Mouse (Mus musculus) ovary, postnatal 36 days (tissue): ENCODE measurements around the gene Nfic.

Experiments used
- DNase-seq: peaks from one replicate; pipeline ENCODE4 v3.0.0; 2022; ENCODE audit warnings: low spot score, mixed read lengths

The Nfic gene

DNA sequence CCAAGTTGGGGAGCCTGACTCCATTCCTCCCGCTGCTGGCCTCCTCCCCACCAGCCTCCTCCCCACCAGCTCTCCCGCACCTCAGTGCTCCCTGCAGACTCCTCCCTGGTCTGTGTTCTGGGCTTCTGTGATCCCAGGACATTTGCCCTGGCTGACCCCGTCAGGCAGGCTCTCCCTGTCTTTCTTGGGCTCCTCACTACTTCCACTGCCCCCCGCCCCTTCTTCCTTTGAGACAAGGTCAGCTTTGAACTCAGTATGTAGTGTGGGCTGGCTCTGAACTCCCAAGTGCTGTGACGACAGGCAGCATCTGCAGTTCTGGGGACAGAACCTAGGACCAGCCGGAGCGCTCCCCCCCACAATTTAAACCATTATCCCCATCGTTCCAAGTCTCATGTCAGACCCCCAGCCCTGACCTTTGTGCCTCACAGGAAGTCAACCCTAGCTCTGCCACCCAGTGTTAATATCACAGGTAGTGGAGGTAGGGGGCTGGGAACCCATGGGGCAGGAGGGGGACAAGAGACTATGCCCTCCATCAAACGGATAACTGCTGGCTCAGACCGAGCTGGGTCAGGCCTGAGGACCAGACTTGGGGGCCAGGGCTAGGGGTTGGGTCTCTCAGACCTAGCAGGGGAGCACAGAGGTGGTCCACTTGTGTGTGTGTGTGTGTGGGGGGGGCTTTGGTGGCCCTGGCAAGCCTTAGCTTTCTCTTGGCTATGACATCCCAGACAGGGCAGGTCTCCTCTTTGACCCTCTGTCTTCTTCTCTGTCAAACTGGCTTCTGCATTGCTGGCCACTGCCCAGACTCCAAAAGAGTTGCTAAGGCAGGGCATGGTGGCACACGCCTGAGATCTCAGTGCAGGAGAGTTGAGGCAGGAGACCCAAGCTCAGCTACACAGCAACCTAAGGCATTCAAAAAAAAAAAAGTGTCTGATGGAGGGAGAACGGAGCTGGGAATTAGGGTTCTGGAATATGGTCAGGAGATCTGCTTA lies 37.9 kb downstream of the Nfic start:
- DNase-seq, result no peak

DNA sequence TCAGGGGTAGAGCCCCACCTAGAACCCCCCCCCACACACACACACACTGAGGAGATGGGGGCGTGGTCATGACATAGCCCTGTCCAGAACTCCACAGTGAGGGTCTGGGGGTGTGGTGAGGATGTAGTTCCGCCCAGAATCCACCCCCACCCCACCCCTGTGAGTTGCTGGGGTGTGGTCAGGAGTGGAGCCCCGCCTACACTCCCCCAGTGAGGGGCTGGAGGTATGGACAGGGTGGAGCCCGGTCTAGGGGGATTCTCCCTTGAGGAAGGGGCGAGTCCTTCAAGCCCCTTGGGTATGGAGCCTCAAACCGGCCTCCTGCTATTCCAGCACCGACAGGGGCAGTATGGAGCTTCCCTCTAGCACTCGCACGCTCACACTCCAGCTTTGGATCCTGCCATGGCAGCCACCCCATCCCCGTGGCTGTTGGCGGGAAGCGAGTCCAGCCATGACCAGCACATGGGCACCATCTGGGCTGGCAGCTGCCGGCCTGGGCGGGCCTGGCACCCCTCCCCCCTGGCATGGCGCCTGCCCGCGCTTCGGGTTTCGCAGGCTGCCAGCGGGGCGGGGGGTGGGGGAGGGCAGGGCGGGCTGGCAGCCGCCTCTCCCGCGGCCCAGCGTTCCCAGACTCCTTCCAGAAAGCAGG lies 38.7 kb downstream of the Nfic start:
- peak; percentile 84 for DNase-seq

DNA sequence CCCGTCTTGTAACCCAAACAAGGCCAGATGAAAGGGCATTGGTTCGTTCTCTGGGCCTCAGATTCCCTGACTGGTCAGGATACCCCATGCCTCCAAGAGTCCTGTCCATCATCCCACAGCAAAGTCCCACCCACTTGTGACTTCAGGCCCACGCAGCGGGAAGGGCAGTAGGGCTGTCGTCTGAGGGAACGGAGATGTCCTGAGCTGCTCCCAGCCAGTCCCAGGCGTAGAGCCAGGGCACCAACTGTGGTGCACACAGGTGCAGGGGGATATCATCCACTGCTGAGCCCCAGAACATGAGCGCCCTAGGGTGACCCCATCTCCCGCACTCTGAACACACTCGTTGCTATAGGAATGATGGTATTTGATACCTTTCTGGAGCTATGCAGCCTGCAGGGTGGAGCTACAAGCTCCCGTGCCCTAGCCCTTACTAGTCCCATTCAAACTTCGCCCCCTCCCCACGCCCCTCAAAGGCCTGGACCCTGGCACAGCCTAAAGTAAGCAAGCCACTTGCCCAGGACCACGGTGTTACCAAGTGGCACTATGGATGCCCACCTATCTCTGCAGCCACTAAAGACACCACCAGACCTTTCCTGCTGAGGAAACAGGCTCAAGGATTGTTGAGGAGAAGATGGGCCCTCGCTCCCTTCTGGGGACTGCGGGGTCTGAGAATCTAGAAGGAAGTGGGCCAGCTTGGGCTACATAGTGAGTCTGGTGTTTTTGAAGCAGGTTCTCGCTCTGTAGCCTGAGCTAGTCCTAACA lies 39.7 kb downstream of the Nfic start:
- no peak for DNase-seq

DNA sequence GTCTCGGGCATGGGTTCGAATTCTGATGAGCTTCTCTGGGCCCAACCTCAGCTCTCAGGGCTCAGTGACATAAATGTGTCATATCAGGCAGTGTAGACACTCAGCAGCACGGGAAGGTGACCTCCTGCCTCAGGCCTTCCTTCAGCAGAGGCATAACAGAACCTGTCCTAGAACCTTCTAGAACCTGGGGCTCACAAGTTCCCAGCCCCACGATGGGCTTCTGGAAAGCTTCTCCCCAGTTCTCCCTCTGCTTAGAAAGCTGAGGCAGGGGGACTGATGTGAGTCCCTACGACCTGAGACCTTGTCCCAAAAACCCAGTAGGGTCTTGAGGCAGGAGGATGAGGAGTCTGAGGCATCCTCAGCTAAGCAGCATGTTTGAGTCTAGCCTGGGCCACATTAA lies 40.3 kb downstream of the Nfic start:
- no peak for DNase-seq

DNA sequence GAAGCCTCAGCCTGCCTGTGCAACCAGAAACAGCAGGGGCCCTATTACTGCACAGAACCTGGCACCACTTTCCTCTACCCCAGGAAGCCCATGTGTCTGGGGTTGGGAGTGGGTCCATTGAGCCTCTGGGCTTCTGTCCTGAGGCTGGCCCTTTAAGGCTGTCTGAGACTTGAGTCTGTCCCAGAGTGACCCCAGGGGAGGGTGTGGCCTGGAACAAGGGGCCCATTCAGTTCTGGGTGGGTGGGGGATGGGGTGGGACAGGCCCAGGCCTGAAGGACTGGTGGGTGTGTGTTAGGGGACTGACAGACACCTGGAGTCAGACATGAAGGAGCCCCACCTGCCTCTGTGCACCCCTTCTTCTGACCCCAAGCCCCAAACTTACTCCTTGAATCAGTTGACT lies 40.8 kb downstream of the Nfic start:
- DNase-seq, result no peak

DNA sequence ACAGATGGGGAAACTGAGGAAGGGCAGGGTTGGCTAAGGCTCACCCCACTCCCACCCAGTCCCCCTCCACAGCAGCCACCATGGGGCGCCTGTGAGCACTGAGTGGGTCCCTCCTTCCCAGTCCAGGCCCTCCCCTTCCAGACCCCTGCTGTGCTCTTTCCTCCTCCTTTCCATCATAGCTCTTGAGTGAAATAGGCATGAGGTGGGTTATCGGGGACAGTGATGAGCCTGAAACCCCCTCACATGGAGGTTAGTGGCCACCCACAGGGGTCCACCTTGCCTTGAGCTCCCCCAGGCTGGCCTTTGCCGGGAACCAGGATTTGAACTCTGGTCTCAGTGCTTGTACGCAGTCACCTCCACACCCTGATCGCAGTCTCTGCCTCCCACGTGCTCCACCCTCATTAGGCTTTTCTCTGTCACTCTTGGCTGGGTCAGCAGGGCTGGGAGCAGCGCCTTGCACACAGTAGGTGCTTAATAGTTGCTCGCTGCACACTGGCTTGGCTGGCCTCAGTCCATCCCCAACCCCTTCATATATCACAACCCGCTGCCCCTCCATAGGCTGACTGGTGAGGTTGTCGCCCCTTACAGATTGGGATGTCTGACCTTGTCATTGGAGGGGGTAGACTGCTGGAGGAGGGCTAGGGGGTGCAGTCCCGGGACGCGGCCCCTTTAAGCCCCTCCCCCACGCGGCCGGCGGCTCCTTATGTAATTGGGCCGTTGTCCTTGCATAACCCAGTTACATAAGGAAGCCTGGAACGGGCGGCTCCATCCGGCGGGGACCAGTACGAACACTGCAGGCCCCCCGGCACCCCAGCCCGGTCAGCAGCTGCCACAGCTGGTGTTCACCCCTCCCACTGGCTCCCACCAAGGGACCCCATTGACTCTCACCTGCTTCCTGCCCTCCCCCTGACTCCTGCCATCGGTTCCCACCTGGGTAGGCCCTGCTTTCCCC lies 41.8 kb downstream of the Nfic start:
- peak; percentile 85 for DNase-seq

DNA sequence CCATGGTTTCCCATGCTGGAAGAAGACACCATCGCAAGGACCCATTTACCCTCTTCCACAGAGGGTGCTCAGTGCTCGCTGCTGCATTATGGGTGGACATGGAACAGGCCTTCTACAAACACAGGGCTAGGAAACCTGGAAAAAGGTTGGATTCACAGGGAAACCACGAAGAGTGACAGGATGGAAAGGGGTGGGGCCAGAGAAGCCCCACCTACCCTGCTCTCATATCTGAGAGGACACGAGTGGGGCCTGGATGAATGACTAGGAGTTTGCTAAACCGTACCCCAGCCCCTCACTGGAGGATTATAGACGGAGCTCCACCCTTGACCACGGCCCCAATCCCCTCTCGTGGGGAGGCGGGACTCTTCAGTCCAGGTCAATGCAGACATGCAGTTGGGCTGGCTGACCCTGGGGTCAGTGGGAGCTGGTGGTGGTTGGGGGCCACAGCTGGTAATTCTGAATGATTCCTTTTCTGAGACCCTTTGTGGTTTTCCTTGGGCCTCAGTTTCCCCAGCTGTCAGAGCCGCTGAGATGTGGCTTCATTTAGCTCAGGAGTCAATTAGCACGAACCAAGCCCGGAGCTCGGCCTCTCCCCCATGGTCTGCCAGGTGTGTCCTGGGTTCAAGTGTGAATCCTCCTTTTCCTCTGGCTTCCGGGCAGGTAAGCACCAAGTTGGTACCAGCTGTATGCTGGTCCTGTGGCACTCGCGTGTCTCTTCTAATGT lies 42.7 kb downstream of the Nfic start:
- DNase-seq, result no peak

DNA sequence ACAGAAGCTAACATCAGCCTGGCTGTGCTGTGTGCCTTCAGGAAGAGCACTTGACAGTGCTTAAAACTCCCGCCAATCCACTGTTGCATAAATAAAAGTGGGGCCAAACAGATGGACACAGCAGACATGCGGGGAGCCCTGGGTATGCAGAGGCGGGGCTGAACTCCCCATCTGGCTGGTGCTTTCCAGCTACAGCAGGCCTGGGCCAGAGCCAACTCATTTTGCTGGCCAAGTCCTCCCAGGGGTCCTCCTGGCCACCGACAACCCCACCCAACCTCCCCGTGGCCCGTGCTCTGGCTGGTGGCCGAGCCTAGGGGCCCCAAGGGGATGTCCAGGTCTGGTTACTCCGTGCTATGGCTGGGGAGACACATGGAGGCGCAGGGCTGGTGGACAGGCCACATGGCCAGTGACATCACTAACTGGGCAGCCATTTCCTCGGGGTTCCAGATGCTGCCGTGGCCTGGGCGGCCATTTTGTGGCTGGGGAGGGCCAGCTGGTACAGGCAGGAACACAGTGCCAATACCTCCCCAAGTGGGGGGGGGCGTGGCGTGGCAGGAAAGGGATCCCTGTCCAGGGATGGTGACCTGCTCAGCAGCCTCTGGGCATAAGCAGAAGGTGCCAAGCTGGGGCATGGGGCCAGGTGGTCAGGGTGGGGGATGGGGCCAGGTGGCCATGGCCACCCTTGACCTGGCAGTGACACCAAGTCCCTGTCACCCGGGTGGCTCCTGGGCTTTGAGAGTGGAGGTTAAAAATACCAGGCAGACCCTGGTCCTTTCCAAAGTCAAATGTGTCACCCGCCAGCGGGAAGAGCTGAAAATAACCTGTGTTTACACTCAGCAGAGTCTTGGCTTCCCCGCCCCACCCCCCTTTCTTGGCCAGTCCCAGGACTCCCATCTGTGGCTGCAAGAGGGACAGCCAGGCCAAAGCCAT lies 43.7 kb downstream of the Nfic start:
- DNase-seq, result peak; percentile 75

DNA sequence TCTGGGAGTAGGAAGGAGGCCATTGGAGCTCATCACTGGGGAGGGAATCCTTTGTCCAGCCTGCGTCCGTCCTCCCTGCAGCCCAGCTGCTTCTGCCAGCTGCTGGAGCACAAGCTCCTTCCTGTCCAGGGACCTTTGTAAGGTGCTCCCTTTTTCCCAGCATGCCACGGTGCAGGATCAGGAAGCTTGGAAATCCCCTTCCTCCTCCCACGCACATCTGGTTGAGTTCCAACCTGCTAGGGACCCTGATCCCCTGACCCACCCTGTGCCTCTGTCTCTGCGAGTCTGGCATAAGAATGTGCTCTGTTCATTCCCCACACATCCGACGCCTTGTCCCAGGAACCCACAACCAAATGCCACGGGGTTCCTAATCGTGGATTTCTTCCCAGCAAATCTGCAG lies 44.5 kb downstream of the Nfic start:
- no peak for DNase-seq

DNA sequence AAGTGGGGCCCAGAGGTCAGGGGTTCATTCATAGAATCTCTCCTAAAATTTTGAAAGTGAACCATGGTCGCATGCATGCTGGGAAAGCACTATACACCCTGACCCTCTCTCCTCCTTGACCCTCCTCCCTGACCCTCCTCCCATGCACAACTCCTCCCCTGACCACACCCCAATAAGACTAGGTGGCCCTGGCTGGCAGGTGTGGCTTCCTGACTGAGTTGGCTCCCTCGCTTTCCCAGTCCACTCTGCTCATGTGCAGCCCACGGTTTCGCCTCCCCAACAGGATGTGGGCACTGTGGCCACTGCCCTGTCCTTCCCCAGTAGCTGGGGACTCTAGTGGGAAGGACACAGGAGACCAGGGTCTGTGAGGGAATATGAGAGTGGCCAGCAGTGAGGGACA lies 45.1 kb downstream of the Nfic start:
- no peak for DNase-seq

DNA sequence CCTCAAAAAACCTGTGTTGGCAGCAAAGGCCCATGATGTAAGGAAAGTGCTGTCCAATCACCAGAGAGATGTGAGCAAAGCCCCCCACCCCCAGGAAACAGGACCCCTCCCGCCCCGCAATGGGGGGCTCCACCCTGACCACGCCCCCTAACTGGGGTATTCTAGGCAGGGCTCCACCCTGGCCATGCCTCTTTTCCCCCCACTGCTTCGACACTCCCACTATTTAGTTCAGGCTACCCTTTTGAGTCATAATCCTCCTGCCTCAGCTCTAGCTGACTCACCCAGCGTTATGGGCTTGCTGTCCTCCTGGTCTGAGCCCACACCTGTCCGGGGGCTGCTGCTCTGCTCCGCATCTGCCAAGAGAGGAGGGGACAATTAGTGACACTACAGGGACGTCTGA lies 46.1 kb downstream of the Nfic start:
- no peak for DNase-seq

DNA sequence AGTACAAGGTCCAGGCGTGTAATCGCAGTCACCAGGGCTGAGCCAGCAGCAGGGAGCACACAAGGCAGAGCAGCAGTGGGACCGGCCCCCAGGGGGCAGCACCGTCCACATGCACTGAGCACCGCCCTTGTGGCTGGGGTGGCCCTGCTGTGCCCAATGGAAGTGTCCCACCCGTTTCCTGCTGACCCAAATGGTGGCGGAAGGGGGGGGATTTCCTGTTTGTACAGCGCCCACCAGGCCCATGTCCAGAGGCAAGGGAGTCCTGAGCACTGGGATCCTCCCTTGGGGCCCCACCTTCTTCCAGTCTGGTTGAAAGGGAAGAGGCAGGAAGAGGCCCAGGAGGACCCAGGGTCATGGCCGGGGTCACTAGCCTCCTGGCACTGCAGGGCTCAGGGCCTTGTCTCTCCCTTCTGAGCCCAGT lies 46.6 kb downstream of the Nfic start:
- DNase-seq, result peak; percentile 76

DNA sequence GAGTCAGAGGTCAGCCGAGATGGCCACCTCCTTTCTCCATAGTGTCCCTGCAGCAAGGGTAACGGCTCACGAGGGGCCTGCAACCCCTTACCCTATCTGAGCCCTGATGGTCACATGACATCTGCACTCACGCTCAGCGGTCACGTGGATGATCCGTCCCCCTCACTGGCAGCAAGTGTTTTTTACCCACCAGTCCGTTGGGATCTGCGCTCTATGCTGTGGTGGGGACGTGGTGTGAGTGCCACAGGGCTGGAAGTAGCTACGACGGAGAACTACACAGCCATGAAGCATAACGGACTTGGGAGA lies 47.1 kb downstream of the Nfic start:
- no peak for DNase-seq

DNA sequence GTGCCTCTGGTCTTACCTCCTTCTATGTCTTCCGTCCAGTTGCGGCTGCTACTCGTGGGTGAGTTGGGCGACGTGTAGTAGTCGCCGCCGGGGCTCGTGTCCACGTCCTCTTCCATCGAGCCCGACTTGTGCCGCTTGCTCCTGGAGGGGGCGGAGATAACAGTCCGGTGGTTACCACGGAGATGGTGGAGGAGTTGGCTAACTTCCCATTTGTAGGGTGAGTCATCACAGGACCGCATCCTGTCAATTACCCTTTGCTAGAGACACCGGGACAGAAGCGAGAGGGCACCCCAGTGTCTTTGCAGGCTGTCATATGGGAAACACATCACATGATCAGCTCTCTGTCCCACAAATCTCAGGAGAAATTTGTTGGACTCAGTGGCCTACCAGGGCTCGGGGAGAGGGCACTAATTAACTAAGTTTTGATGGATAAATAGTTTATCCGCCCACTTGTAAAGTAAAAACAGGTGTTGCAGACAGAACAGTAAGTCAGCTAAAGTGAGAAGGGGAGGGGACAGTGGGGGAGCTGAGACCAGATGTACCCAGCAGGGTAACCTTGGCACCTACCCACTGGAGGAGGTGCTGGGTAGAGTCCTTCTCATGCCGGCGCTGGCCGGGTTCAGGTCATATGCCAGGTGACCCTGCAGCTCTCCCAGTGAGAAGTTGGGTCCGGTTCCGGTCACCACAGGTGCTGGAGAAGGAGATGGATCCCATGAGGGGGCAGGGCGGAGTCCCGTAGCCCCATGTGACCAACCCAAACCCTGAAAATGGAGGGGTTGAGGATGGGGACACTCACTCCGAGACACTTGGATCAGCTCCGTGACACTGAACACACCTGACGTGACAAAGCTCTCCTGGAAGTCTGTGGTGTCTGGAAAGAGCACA lies 47.7 kb downstream of the Nfic start:
- DNase-seq, result peak; percentile 66

DNA sequence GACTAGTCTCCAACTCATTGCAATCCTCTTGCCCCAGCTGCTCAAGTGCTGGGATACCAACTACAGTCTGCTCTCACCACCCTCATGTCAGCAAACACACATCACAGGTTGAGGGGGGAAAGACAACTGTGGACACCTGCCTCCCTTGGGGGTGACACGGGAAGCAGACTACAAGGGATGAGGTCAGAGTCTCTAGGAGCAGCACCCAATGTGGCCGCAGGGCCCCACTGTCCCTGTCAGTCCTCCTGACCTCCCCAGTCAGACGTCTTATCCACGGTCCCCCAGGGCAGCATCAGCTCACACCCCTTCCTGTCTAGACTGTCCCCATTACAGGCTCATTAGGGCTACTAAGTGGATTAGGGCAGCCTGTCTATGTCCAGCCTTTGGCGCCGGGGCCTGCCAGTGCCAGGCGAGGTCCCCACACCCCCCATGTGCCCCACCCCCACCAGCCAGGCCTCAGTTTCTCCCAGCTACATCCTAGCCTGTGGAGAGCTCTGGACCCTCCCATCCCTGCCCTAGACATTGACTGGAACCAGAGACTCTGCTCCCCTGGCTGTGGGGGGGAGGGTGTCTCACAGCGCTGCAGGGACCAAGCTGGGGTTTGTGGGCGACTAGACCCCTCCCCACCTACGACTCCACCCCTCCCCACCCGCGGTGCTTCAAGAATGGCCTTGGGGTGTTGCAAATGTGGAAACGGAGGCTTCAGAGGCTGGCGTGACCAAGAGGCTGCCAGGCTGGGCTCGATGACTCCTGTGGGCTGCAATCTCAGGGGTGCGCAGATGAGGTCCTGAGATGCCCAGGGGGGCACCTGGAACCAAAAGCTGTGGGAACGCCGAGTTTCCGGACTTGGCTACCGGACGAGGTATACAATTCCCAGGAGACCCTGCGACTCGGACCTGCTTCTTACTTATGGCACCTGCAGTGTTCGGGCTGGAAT lies 48.7 kb downstream of the Nfic start:
- DNase-seq, result no peak

DNA sequence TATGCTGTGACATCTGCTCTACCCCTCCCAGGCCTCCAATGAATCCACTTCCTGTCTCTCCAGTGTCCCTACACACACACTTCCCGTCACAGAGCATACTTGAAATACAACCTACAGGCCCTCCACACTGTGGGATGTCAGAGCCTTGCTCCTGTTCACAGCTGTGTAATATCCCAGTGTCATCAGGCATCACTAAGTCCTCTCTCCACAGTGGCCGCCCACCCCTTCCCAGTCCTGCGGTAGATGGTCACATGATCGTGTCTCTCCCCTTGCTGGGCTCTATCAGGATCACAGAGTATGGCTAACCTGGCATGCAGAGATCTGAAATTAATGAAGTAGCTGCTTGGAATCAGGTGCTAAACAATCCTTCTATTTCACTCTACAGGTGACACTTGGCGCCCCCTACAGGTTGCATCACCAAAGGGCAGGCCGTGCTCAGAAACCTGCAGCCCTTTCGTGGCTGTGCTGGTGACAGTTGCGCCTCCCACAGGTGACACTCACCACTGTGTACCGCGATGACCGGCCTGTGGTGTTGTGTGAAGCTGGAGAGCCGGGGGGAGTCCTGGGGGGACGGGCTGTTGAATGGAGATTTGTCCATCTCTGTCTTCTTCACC lies 49.7 kb downstream of the Nfic start:
- DNase-seq, result no peak

DNA sequence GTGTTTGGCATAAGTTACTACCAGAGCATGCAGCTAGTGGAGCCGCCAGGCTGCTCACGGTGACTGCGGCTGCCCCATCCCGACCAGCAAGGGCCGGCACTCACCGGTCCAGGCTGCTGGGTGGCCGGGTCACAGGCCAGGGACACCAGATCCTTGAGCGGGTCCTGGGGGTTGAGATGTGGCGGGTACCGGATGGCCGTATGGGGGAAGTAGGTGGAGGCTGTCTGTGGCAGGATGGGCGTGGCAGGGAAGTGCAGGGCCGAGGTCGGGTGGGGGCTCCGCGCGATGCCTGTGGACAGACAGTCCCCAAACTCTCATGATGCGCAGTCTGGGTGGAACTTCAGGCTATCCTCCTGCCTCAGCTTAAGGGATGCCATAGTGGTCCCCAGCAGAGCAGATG lies 50.7 kb downstream of the Nfic start:
- no peak for DNase-seq
